Mouse (Mus musculus): ENCODE data around the gene Zbtb45. TPM values are rescaled to one million over a fixed set of nuclear protein-coding genes. Genes with fewer than 3 reads are reported as not detected.

The Zbtb45 gene
- 40.4 and 41.9 TPM in 2 replicates for polyA plus RNA-seq (2012; rRNA removed)

GRCm38 (mm10) chr7:13010005-13010908, at the start of gene Zbtb45:
Gene Zbtb45 (minus strand): TSS chr7:13010034.

GRCm38 (mm10) chr7:13054287-13055010, 44.6 kb upstream of the Zbtb45 start, which contains the start of gene Mzf1:
Gene Mzf1 (minus strand): TSS chr7:13054764.

GRCm38 (mm10) chr7:13037901-13038555, 28.2 kb upstream of the Zbtb45 start, which contains the start of gene Ube2m:
Gene Ube2m (minus strand): TSS chr7:13038275.

GRCm38 (mm10) chr7:13034148-13034977, 24.5 kb upstream of the Zbtb45 start, which contains the start of gene Chmp2a:
Gene Chmp2a (minus strand): TSS chr7:13034807.

GRCm38 (mm10) chr7:12998851-12999250, 11.0 kb downstream of the Zbtb45 start, which contains the start of gene Trim28:
Gene Trim28 (plus strand): TSS chr7:12999114.

GRCm38 (mm10) chr7:12998053-12998452, 11.8 kb downstream of the Zbtb45 start, which contains the start of gene Slc27a5:
Gene Slc27a5 (minus strand): TSS chr7:12998192.

GRCm38 (mm10) chr7:12977682-12978389, 32.0 kb downstream of the Zbtb45 start, which contains the start of gene Zfp446:
Gene Zfp446 (plus strand): TSS chr7:12977848.

GRCm38 (mm10) chr7:12965678-12966091, 44.1 kb downstream of the Zbtb45 start, which contains the start of gene Zfp324:
Gene Zfp324 (plus strand): TSS chr7:12965838.

Other genes starting within 250 kb of the Zbtb45 start
- gene Zscan18, start 206.4 kb downstream of the Zbtb45 start, polyA plus RNA-seq (2012; rRNA removed): 22.9 and 25.7 TPM in 2 replicates
- 19.9 and 21.0 TPM in 2 replicates for gene Zfp329, start 191.2 kb downstream of the Zbtb45 start, polyA plus RNA-seq (2012; rRNA removed)
- 10.8 and 11.1 TPM in 2 replicates for gene Zfp110, start 175.3 kb downstream of the Zbtb45 start, polyA plus RNA-seq (2012; rRNA removed)
- 7.5 and 8.7 TPM in 2 replicates for gene Zfp128, start 128.9 kb downstream of the Zbtb45 start, polyA plus RNA-seq (2012; rRNA removed)
- 12.6 and 13.3 TPM in 2 replicates for gene Zscan22, start 112.2 kb downstream of the Zbtb45 start, polyA plus RNA-seq (2012; rRNA removed)
- 1,967 and 2,052 TPM in 2 replicates for gene Rps5, start 87.7 kb downstream of the Zbtb45 start, polyA plus RNA-seq (2012; rRNA removed)
- 2.3 and 2.4 TPM in 2 replicates for gene Rnf225, start 82.6 kb downstream of the Zbtb45 start, polyA plus RNA-seq (2012; rRNA removed)
- 10.4 and 11.4 TPM in 2 replicates for gene Zfp324, start 44.2 kb downstream of the Zbtb45 start, polyA plus RNA-seq (2012; rRNA removed)
- gene Zfp446, start 32.2 kb downstream of the Zbtb45 start, polyA plus RNA-seq (2012; rRNA removed): 13.4 and 14.1 TPM in 2 replicates
- 1.0 and 1.2 TPM in 2 replicates for gene Slc27a5, start 11.8 kb downstream of the Zbtb45 start, polyA plus RNA-seq (2012; rRNA removed)
- 546 and 564 TPM in 2 replicates for gene Trim28, start 10.9 kb downstream of the Zbtb45 start, polyA plus RNA-seq (2012; rRNA removed)
- gene Chmp2a, start 24.8 kb upstream of the Zbtb45 start, polyA plus RNA-seq (2012; rRNA removed): 199 and 203 TPM in 2 replicates
- 327 and 336 TPM in 2 replicates for gene Ube2m, start 28.2 kb upstream of the Zbtb45 start, polyA plus RNA-seq (2012; rRNA removed)
- gene Mzf1, start 44.7 kb upstream of the Zbtb45 start, polyA plus RNA-seq (2012; rRNA removed): 9.8 and 10.5 TPM in 2 replicates
- gene Vmn1r85, start 85.1 kb upstream of the Zbtb45 start, polyA plus RNA-seq (2012; rRNA removed): 0.04 TPM in 2 replicates
- not detected in 2 replicates for gene Vmn1r86, start 109.9 kb upstream of the Zbtb45 start, polyA plus RNA-seq (2012; rRNA removed)
- gene Vmn1r87, start 130.1 kb upstream of the Zbtb45 start, polyA plus RNA-seq (2012; rRNA removed): not detected in 2 replicates
- not detected in 2 replicates for gene Vmn1r88, start 149.5 kb upstream of the Zbtb45 start, polyA plus RNA-seq (2012; rRNA removed)
- gene Vmn1r89, start 203.0 kb upstream of the Zbtb45 start, polyA plus RNA-seq (2012; rRNA removed): not detected in 2 replicates